Mouse (Mus musculus): ENCODE data around the gene Znrd1. TPM values are rescaled to one million over a fixed set of nuclear protein-coding genes. Genes with fewer than 3 reads are reported as not detected.
A peak's percentile ranks its signal among the peaks of the same experiment; 100 is the strongest.

Znrd1 gene
- polyA plus RNA-seq, 1 experiment: 0.48 TPM

DNA sequence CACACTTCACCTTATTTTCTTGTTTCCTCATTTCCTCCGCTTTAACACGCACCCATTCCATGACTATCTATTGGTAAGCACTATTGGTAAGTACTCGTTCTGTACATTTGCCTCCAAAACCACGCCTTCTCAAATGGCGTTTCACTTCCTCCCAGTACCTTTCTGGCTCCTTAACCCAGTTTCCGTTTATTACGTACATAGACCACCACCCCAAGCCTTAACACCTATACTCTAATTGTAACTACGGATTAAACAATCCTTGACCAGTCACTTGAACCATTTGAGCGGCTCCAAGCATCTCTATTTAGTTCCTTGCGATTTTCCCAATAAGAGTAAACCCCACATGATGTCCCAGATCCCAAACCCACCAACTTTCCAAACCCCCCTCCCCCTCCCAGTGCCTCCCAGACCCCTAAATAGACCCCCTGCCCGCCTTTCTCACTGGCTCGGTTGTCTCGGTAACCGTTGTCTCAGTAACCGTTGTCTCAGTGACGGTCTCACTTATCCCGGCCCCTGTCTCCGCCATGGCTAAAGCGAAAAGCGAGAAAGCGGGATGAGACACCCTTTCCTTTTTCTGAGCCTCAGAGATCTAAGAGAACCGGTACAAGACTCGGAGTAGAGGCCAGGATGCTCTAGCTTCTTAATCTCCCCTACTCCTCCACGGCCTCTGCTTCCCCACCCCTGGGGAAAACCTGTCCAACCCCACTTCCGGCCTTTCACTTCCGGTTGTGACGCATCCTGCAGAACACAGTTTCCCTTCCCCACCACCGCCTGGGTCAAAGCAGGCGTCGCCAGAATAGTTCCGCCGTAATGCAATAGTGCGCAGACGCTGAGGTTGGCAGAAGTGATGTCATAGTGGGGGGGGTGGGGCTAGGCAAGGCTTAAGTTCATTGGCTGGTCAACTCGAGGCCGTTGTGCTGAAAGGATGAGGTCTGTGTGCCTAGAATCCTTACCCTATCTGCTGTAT is 7.1 kb downstream of the Znrd1 start, which contains the start of gene Ppp1r11:
TSS of gene Ppp1r11 (minus strand) at position 761 of the 967 bp plus-strand sequence.
- TF ChIP-seq GATA1 (IDR thresholded peaks at IDR 0.05; ENCODE audit: low read length): no peak
- no peak for TF ChIP-seq TAL1 (IDR thresholded peaks at IDR 0.05; ENCODE audit: low read length)
- Histone ChIP-seq H3K4me3 (replicated peaks) (peak within 1 kb of the TSS; percentile 71), H3K9me3 (ENCODE audit: control insufficient read depth, low read length) (no peaks in the 10 kb centered on the region), H3K27me3 (ENCODE audit: control insufficient read depth) (peaks cover 22% of the 10 kb centered on the region), H3K36me3 (ENCODE audit: control insufficient read depth) (peaks cover 27% of the 10 kb centered on the region), H3K4me1 (ENCODE audit: control insufficient read depth) (peaks cover 23% of the 10 kb centered on the region)

DNA sequence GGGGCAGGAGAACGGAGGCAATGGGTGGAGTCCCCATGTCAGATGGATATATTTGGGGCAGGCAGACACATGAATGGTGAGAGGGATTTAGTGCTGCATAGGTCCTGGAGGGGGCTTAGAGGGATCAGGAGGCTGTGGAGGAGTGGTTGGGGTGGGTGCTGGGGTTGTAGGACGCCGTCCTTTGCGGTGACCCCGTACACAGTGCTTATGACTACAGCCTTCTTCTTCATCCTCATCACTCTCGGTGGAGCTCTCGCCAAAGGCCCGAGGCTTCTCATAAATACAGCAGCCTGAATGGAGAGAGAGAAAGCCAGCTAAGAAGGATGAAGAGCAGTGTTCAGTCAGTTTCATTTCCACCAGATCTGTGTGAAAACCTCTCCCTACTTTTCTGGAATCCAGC is 9.1 kb downstream of the Znrd1 start:
- H3K36me3 ChIP-seq (ENCODE audit: control insufficient read depth): peaks cover 19% of the 10 kb centered on the region
- H3K9me3 ChIP-seq (ENCODE audit: control insufficient read depth, low read length): no peaks in the 10 kb centered on the region
- no peak overlapping the region for H3K4me3 ChIP-seq (replicated peaks)
- peaks cover 23% of the 10 kb centered on the region for H3K4me1 ChIP-seq (ENCODE audit: control insufficient read depth)
- no peak for TF ChIP-seq TAL1 (IDR thresholded peaks at IDR 0.05; ENCODE audit: low read length)
- TF ChIP-seq GATA1 (IDR thresholded peaks at IDR 0.05; ENCODE audit: low read length): no peak
- H3K27me3 ChIP-seq (ENCODE audit: control insufficient read depth): peaks cover 42% of the 10 kb centered on the region

DNA sequence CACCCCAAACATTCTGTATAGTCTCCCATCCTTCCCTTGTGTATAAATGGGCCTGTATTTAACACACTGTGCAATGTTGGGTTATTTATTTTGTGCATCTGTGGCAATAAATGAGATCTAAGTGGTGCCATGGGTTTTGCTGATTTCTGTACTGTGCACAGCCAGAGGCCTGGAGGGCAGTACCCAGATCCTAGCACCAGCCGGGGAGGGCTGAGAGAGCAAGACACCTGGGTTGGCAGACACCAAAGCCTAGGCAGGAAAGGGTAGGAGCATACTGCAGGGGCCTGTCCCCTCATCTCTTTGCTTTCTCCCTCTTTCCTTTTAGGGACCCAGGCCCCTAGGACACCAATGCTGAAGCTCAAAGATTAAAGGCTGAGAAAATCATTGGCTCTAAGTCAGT is 10.1 kb downstream of the Znrd1 start:
- Histone ChIP-seq H3K9me3 (ENCODE audit: control insufficient read depth, low read length) (no peaks in the 10 kb centered on the region), H3K27me3 (ENCODE audit: control insufficient read depth) (peaks cover 51% of the 10 kb centered on the region), H3K4me3 (replicated peaks) (no peak overlapping the region), H3K36me3 (ENCODE audit: control insufficient read depth) (peaks cover 18% of the 10 kb centered on the region), H3K4me1 (ENCODE audit: control insufficient read depth) (peaks cover 23% of the 10 kb centered on the region)
- no peak for TF ChIP-seq TAL1 (IDR thresholded peaks at IDR 0.05; ENCODE audit: low read length)
- TF ChIP-seq GATA1 (IDR thresholded peaks at IDR 0.05; ENCODE audit: low read length): no peak

DNA sequence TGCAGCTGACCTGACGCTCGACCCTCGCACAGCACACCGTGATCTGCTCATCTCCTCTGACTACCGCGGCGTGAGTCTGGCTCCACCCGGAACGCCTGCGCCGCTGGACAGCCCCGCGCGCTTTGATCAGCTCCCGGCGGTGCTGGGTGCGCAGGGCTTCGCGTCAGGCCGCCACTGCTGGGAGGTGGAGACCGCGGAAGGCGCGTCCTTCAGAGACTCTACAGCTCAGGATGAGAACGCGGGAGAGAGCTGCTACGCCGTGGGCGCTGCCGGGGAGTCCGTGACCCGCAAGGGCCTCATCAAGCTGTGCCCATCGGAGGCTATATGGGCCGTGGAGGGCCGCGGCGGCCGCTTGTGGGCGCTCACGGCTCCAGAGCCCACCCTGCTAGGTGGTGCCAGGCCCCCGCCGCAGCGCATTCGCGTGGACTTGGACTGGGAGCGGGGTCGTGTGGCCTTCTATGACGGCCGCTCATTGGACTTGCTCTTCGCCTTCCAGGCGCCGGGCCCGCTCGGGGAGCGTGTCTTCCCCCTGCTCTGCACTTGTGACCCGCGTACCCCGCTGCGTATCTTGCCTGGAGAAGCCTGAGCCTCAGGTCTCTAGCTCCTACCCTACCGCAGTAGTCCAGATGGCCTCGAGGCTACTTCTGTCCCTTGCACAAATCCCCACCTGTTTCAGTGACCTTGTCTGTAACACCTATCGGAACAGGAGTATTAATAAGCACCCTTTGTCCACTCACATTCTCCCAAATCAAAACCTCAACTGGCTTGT is 11.1 kb downstream of the Znrd1 start:
- no peaks in the 10 kb centered on the region for H3K9me3 ChIP-seq (ENCODE audit: control insufficient read depth, low read length)
- peaks cover 62% of the 10 kb centered on the region for H3K27me3 ChIP-seq (ENCODE audit: control insufficient read depth)
- peak overlapping the region; percentile 1 for H3K4me3 ChIP-seq (replicated peaks)
- H3K36me3 ChIP-seq (ENCODE audit: control insufficient read depth): peaks cover 17% of the 10 kb centered on the region
- peaks cover 20% of the 10 kb centered on the region for H3K4me1 ChIP-seq (ENCODE audit: control insufficient read depth)
- no peak for TF ChIP-seq TAL1 (IDR thresholded peaks at IDR 0.05; ENCODE audit: low read length)
- TF ChIP-seq GATA1 (IDR thresholded peaks at IDR 0.05; ENCODE audit: low read length): no peak

DNA sequence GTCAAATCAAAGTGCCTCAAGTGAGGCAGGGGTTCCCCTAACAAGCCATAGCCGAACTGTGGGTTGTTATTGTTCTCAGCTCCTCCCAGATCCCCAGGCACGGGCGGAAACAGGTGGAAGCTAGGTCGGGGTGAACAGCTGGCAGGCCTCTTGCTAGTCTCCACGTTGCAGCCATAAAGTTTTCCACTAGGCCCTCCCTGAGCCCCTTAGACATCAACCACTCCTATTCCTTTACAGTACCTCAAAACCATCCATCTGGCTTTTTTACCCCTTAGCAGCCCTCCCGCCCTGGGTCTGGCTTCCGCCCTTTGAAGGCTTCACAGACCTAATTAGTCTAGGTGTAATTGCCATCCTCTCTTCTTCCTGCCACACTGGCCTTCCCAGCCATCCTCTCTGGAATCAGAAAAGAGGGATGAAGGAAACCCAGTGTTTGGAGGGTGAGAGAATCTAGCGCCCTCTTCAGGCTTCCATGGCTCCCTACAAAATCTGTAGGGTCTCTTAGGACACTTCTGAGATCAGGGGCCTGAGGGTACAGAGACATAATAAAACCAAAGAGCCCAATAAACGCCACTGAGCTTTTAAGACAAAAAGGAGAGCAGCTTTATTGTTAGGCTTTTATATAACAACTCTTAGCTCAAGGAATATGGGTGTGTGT is 14.1 kb downstream of the Znrd1 start:
- H3K9me3 ChIP-seq (ENCODE audit: control insufficient read depth, low read length): no peaks in the 10 kb centered on the region
- no peak overlapping the region for H3K4me3 ChIP-seq (replicated peaks)
- H3K27me3 ChIP-seq (ENCODE audit: control insufficient read depth): peaks cover 84% of the 10 kb centered on the region
- TF ChIP-seq TAL1 (IDR thresholded peaks at IDR 0.05; ENCODE audit: low read length) (no peak), GATA1 (IDR thresholded peaks at IDR 0.05; ENCODE audit: low read length) (no peak)
- no peaks in the 10 kb centered on the region; the same call in 1 of the 2 replicates for H3K4me1 ChIP-seq (ENCODE audit: control insufficient read depth)
- peaks cover 10% of the 10 kb centered on the region for H3K36me3 ChIP-seq (ENCODE audit: control insufficient read depth)

DNA sequence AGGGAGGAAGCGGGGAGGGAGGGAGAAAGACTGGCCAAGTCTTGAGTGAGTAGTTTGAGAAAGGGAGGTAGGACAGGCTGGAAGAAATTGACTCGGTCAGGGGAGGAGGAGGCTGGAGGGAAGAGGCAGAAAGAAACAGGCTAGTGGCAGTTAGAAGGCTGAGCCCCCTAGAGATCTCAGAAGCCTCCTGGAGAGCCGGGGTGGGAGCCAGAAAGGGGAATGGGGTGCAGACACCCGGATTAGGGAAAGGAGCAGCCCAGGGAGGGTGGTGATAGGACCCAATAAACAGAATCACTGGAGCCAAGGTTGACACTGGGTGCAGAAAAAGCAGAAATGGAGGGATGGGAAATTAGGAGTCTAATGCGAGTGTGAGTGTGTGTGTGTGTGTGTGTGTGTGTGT is 14.7 kb downstream of the Znrd1 start:
- H3K4me1 ChIP-seq (ENCODE audit: control insufficient read depth): no peaks in the 10 kb centered on the region; the same call in 1 of the 2 replicates
- no peak overlapping the region for H3K4me3 ChIP-seq (replicated peaks)
- H3K9me3 ChIP-seq (ENCODE audit: control insufficient read depth, low read length): no peaks in the 10 kb centered on the region
- TF ChIP-seq GATA1 (IDR thresholded peaks at IDR 0.05; ENCODE audit: low read length) (no peak), TAL1 (IDR thresholded peaks at IDR 0.05; ENCODE audit: low read length) (no peak)
- peaks cover 88% of the 10 kb centered on the region for H3K27me3 ChIP-seq (ENCODE audit: control insufficient read depth)
- peaks cover 4% of the 10 kb centered on the region for H3K36me3 ChIP-seq (ENCODE audit: control insufficient read depth)

DNA sequence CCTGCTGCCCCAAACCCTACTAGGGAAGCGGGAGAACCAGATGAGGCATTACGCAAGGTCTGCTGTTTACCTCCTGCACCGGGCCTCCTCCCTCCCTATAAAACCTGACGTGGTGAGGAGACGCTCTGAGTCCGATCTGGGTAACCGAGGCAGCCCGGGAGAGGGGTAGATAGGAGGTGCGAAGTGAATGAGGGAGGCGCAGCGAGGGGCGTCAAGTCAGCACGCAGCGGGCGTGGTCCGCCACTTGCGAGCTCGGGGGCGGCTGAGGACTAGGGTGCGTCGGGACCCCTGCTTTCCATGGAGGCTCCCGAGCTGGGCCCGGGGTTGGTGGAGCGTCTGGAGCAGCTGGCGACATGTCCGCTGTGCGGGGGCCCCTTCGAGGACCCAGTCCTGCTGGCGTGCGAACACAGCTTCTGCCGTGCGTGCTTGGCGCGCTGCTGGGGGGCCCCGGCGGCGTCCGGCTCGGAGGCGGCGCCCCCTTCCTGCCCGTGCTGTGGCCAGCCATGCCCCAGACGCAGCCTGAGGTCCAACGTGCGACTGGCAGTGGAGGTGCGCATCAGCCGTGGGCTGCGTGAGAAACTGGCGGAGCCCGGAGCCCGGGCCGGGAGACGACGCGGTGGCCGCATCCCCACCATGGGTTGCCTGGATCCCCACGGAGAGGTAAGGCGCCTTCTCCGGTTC is 15.4 kb downstream of the Znrd1 start, which contains the start of gene Rnf39:
TSS of gene Rnf39 (plus strand) at position 128 of the 681 bp plus-strand sequence.
- no peak within 1 kb of the TSS for H3K4me3 ChIP-seq (replicated peaks)
- H3K36me3 ChIP-seq (ENCODE audit: control insufficient read depth): no peaks in the 10 kb centered on the region
- H3K9me3 ChIP-seq (ENCODE audit: control insufficient read depth, low read length): no peaks in the 10 kb centered on the region
- no peaks in the 10 kb centered on the region; the same call in 1 of the 2 replicates for H3K4me1 ChIP-seq (ENCODE audit: control insufficient read depth)
- TF ChIP-seq GATA1 (IDR thresholded peaks at IDR 0.05; ENCODE audit: low read length): no peak
- H3K27me3 ChIP-seq (ENCODE audit: control insufficient read depth): peaks cover 83% of the 10 kb centered on the region

DNA sequence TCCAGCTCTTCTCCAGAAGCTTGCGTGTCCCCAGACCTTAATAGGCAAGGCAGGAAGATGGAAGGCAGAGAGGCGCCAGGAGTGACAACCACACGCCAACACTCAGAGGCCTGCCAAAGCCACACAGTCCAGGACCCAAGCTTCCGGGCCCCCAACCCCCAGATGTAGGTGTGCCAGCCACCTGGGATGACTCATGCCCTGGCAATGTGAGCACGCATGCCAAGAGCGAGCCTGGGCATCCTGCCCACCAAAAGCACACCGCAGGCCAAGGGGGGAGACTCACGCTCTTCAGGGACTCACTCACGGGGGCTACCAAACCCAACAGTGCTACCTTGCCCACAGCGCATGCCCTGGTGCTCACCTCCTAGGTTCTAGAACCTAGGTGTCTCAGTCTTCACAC is 16.0 kb downstream of the Znrd1 start:
- Histone ChIP-seq H3K9me3 (ENCODE audit: control insufficient read depth, low read length) (no peaks in the 10 kb centered on the region), H3K27me3 (ENCODE audit: control insufficient read depth) (peaks cover 78% of the 10 kb centered on the region), H3K4me3 (replicated peaks) (no peak overlapping the region), H3K4me1 (ENCODE audit: control insufficient read depth) (no peaks in the 10 kb centered on the region; the same call in 1 of the 2 replicates), H3K36me3 (ENCODE audit: control insufficient read depth) (no peaks in the 10 kb centered on the region)
- TF ChIP-seq GATA1 (IDR thresholded peaks at IDR 0.05; ENCODE audit: low read length): no peak
- no peak for TF ChIP-seq TAL1 (IDR thresholded peaks at IDR 0.05; ENCODE audit: low read length)
